Mouse (Mus musculus) C2C12 (cell line): Measurements from ENCODE around the gene Mrgpra6. TPM values are rescaled to one million over a fixed set of nuclear protein-coding genes. Genes with fewer than 3 reads are reported as not detected.

Experiments
- H3K27me3 ChIP-seq: one replicate; pipeline ENCODE4 v1.6.1; 2011; ENCODE audit not compliant: control insufficient read depth, insufficient read depth, insufficient read length
- H3K36me3 ChIP-seq: one replicate; pipeline ENCODE4 v1.6.1; 2011; ENCODE audit not compliant: control insufficient read depth, insufficient read depth
- H3K4me3 ChIP-seq: one replicate; pipeline ENCODE4 v1.5.1; 2011; ENCODE audit warnings: mild to moderate bottlenecking, control low read depth; ENCODE audit not compliant: poor library complexity, insufficient read depth, severe bottlenecking
- H3K79me2 ChIP-seq: one replicate; pipeline ENCODE4 v1.6.1; 2011; ENCODE audit not compliant: control insufficient read depth, insufficient read depth
- H3K79me3 ChIP-seq: one replicate; pipeline ENCODE4 v1.6.1; 2011; ENCODE audit warnings: low read depth, control low read depth
- H3ac ChIP-seq: one replicate; pipeline ENCODE3; 2011; ENCODE audit warnings: low read depth; ENCODE audit not compliant: control insufficient read depth, insufficient read length
- CEBPB ChIP-seq: IDR thresholded peaks from one replicate; pipeline ENCODE4 v1.6.1; 2011; ENCODE audit warnings: low read depth, mild to moderate bottlenecking, control low read depth, moderate library complexity
- CTCF ChIP-seq: IDR thresholded peaks from one replicate; pipeline ENCODE4 v1.5.1; 2011; ENCODE audit not compliant: control insufficient read depth, insufficient read depth, insufficient read length
- FOSL1 ChIP-seq: IDR thresholded peaks from one replicate; pipeline ENCODE4 v1.8.0; 2011; ENCODE audit warnings: mild to moderate bottlenecking, low read length; ENCODE audit not compliant: poor library complexity, insufficient read depth, severe bottlenecking
- MAX ChIP-seq: IDR thresholded peaks from one replicate; pipeline ENCODE4 v1.6.1; 2011; ENCODE audit warnings: mild to moderate bottlenecking, control low read depth
- MYOD1 ChIP-seq: IDR thresholded peaks from one replicate; pipeline ENCODE4 v1.6.1; 2011; ENCODE audit warnings: low read depth; ENCODE audit not compliant: control insufficient read depth, insufficient read length
- MYOG ChIP-seq: IDR thresholded peaks from one replicate; pipeline ENCODE4 v1.6.1; 2011; ENCODE audit not compliant: control insufficient read depth, insufficient read length; ENCODE audit errors: extremely low read depth
- USF1 ChIP-seq: IDR thresholded peaks from one replicate; pipeline ENCODE4 v1.6.1; 2011; ENCODE audit warnings: low read depth, mild to moderate bottlenecking, control low read depth, moderate library complexity
- long read RNA-seq, 2 experiments: library from polyadenylated mRNA; unstranded; transcript quantifications; one replicate each; pipeline ENCODE4 v2.0.0; 2019 to 2020
- polyA plus RNA-seq: library from polyadenylated mRNA; unstranded; fragments of >200 nt; fragmentation: generic; extraction: Trizol; gene quantifications from one replicate; pipeline ENCODE4 v1.2.1, GENCODE M21; 2012; ENCODE audit warnings: missing spikeins

Mrgpra6 gene
- polyA plus RNA-seq: not detected
- long read RNA-seq, experiment 1: 0 reads
- long read RNA-seq, experiment 2: 0 reads

DNA sequence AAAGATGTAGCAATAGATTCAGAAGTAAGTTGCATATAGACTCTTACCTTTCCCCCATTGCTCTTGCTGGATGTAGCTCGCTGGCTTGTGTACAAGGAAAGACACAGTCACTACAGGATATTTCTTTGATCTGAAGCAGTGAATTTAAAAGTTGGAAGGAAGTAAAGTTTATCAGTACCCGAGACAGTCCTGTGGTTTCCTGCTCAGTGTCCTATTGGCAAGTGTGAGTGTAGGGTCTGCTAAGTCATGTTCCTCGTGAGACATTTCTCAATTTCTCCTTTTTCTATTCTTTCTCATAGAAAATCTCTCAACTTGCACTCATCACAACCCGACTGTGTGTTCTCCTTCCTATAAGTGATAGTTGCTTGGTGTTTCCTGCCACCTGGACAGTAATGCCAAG is at the start of gene Mrgpra6:
Gene Mrgpra6 (minus strand): TSS at position 91 of the 400 bp plus-strand sequence.
- H3ac ChIP-seq: no peak within 1 kb of the TSS
- H3K36me3 ChIP-seq: no peaks in the 10 kb centered on the region
- no peaks in the 10 kb centered on the region for H3K79me2 ChIP-seq
- TF ChIP-seq FOSL1 (no peak), MYOD1 (no peak), CEBPB (no peak), MYOG (no peak), CTCF (no peak), MAX (no peak), USF1 (no peak)
- no peaks in the 10 kb centered on the region for H3K79me3 ChIP-seq
- no peak within 1 kb of the TSS for H3K4me3 ChIP-seq
- H3K27me3 ChIP-seq: no peaks in the 10 kb centered on the region

DNA sequence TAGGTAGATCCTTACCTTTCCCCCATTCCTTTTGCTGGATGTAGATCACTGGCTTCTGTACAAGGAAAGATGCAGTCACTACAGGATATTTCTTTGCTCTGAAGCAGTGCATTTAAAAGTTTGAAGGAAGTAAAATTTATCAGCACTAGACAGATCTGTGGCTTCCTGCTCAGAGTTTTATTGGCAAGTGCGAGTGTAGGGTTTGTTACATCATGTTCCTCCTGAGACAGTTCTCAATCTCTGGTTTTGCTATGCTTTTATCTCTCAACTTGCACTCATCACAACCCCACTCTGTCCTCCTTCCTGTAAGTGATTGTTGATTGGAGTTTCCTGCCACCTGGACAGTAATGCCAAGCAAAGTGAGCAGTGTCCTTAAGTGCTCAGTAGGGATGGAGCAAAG is 48.0 kb upstream of the Mrgpra6 start, which contains the start of gene Mrgpra9:
Gene Mrgpra9 (minus strand): TSS at position 79 of the 400 bp plus-strand sequence.
- Histone ChIP-seq H3K4me3 (no peak within 1 kb of the TSS), H3K36me3 (no peaks in the 10 kb centered on the region), H3K79me2 (no peaks in the 10 kb centered on the region), H3ac (no peak within 1 kb of the TSS), H3K27me3 (no peaks in the 10 kb centered on the region), H3K79me3 (no peaks in the 10 kb centered on the region)
- no peak for TF ChIP-seq CTCF
- no peak for TF ChIP-seq MYOD1
- no peak for TF ChIP-seq USF1
- TF ChIP-seq MYOG: no peak
- no peak for TF ChIP-seq MAX
- TF ChIP-seq FOSL1: no peak
- TF ChIP-seq CEBPB: no peak

DNA sequence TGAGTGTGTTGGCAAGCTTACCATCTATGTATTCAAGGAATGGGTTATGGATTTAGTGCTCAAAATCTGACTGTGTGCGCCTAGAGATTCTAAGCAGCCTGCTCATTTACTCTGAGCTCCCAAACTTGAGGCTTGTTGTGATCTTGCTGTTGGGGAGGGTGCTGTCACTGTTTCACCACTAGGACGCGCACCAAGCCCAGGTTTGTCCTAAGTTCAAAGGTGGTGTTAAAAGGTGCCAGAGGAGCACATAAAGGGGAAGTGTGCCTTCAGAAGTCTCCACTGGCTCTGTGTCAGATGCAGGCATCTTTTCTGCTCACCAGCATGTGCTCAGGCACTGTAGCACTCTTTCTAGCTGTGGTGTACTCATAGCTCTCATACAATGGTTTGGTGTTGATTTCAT is 39.9 kb upstream of the Mrgpra6 start:
- H3K4me3 ChIP-seq: no peak overlapping the region
- H3ac ChIP-seq: no peak overlapping the region
- H3K36me3 ChIP-seq: no peaks in the 10 kb centered on the region
- H3K27me3 ChIP-seq: no peaks in the 10 kb centered on the region
- no peaks in the 10 kb centered on the region for H3K79me3 ChIP-seq
- no peak for TF ChIP-seq MYOG
- no peak for TF ChIP-seq CTCF
- no peak for TF ChIP-seq FOSL1
- TF ChIP-seq USF1: no peak
- TF ChIP-seq MAX: no peak
- TF ChIP-seq CEBPB: no peak
- TF ChIP-seq MYOD1: no peak
- no peaks in the 10 kb centered on the region for H3K79me2 ChIP-seq

DNA sequence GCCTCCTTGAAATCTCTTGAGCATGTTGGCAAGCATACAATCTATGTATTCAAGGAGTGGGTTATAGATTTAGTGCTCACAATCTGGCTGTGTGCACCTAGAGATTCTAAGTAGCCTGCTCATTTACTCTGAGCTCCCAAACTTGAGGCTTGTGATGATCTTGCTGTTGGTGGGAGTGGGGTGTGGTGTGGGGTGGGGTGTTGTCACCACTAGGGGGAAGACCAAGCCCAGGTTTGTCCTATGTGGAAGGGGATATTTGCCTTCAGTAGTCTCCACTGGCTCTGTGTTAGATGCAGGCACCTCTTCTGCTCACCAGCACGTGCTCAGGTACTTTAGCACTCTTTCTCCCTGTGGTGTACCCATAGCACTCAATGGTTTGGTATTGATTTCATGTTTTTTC is 9.4 kb downstream of the Mrgpra6 start:
- no peak overlapping the region for H3ac ChIP-seq
- H3K79me3 ChIP-seq: no peaks in the 10 kb centered on the region
- H3K27me3 ChIP-seq: no peaks in the 10 kb centered on the region
- TF ChIP-seq MYOD1 (no peak), CTCF (no peak), CEBPB (no peak), FOSL1 (no peak), USF1 (no peak), MAX (no peak), MYOG (no peak)
- H3K4me3 ChIP-seq: no peak overlapping the region
- H3K79me2 ChIP-seq: no peaks in the 10 kb centered on the region
- no peaks in the 10 kb centered on the region for H3K36me3 ChIP-seq

DNA sequence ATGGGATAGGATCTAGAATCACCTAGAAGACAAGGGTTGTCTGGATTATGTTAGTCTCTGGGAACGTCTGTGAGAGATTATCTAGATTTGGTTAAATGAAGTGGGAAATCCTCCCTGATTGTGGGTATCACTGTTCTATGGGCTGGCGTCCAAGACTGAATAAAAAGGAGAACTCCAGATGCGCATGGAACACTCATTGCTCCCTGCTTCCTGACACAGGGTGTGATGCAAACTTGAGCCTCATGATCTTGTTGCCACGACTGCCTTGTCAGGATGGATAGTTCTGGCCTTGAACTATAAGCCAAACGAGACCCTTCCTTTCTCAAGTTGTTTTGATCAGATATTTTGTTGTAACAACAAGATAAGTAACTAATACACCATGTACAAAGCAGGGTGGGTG is 33.9 kb downstream of the Mrgpra6 start:
- Histone ChIP-seq H3ac (no peak overlapping the region), H3K36me3 (no peaks in the 10 kb centered on the region), H3K79me2 (no peaks in the 10 kb centered on the region), H3K79me3 (no peaks in the 10 kb centered on the region), H3K27me3 (peaks cover 10% of the 10 kb centered on the region), H3K4me3 (no peak overlapping the region)
- TF ChIP-seq MYOD1 (no peak), FOSL1 (no peak), CEBPB (no peak), MYOG (no peak), USF1 (no peak), CTCF (no peak), MAX (no peak)

DNA sequence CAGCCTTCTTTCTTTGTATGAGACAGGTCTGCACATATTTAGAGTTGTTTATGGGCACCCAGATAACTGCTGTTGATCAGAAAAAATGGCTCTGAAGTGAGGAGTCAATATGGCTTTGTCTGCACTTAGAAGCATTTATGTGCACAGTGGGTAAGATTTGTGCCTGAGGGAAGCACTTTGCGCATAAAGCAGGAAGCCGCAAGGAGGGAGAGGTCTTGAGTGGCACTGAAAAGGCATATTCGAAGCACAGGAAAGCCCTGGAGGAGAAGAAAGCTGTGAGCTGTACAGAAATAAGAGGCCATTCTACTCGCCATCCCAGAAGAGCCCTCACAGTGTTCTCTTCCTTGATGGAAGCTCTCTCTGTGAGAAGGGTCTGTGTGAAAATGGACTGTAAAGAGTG is 39.7 kb downstream of the Mrgpra6 start:
- Histone ChIP-seq H3K79me2 (no peaks in the 10 kb centered on the region), H3ac (no peak overlapping the region), H3K4me3 (no peak overlapping the region), H3K36me3 (no peaks in the 10 kb centered on the region), H3K79me3 (no peaks in the 10 kb centered on the region), H3K27me3 (peaks cover 18% of the 10 kb centered on the region)
- TF ChIP-seq CEBPB (no peak), MAX (no peak), USF1 (no peak), CTCF (no peak), FOSL1 (no peak), MYOG (no peak), MYOD1 (no peak)
